Mouse (Mus musculus): Measurements from ENCODE around the gene Fign.

DNA sequence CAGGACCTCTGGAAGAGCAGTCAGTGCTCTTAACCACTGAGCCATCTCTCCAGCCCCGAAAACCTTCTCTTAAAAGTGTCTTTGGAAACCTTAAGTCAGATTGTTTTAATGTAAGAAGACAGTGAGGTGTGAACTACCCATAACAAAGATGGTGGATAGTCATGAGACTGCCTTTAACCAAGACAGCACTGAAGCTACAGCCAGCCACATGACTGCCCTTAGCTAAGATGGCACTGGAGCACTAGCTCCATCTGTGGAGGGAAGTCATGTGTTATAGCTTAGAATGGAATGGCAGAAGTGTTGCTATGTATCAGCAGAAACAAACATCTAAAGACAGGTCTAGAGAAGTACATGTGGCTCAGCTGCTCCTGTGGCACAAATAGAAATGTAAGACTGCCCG, 166.8 kb downstream of the Fign start:
- TF ChIP-seq CTCF (conservative IDR thresholded peaks at IDR 0.05 in 1 of 2, IDR thresholded peaks at IDR 0.05 in 1 of 2; ENCODE audit: low read depth in 2 of 2, low read length in 2 of 2) (no peak), USF1 (IDR thresholded peaks at IDR 0.05; ENCODE audit: low read depth, low read length) (no peak), UBTF (IDR thresholded peaks at IDR 0.05; ENCODE audit: low read depth, low read length) (no peak), NELFE (IDR thresholded peaks at IDR 0.05; ENCODE audit: low read depth, low read length) (no peak), ZC3H11A (IDR thresholded peaks at IDR 0.05; ENCODE audit: low read depth, low read length) (no peak), POLR2A (IDR thresholded peaks at IDR 0.05; ENCODE audit: low read depth, low read length) (no peak), HCFC1 (IDR thresholded peaks at IDR 0.05; ENCODE audit: low read depth, low read length) (no peak), JUND (conservative IDR thresholded peaks at IDR 0.05; ENCODE audit: low read depth, low read length) (no peak), CHD2 (IDR thresholded peaks at IDR 0.05; ENCODE audit: low read length) (no peak), PAX5 (IDR thresholded peaks at IDR 0.05; ENCODE audit: low read length) (no peak), MAX (IDR thresholded peaks at IDR 0.05; ENCODE audit: low read length) (no peak)

All from CH12.LX (cell line).